Mouse (Mus musculus) testis, adult 2 months (tissue): ENCODE measurements at regions not wholly inside any gene's neighbourhood (a gene's known extent, or its start where the extent isn't known, plus 50 kb on each side); places are given as distances from the start of the nearest gene placed in this dataset.
A peak's percentile ranks its signal among the peaks of the same experiment; 100 is the strongest.

Experiments
- H3K27ac ChIP-seq: fragments of 200-500 bp; 2 replicates; pipeline ENCODE4 v1.5.1; 2012; ENCODE audit warnings: low read depth, low read length; ENCODE audit not compliant: control insufficient read depth, insufficient read depth
- H3K27me3 ChIP-seq: fragments of 200-500 bp; 2 replicates; pipeline ENCODE4 v1.6.1; 2012; ENCODE audit warnings: mild to moderate bottlenecking, low read length, moderate library complexity; ENCODE audit not compliant: control insufficient read depth, insufficient read depth
- H3K36me3 ChIP-seq: fragments of 200-500 bp; 2 replicates; pipeline ENCODE4 v1.6.1; 2012; ENCODE audit warnings: mild to moderate bottlenecking, low read length; ENCODE audit not compliant: control insufficient read depth, insufficient read depth
- H3K4me1 ChIP-seq: fragments of 200-500 bp; 2 replicates; pipeline ENCODE4 v1.6.1; 2012; ENCODE audit warnings: low read length; ENCODE audit not compliant: control insufficient read depth, insufficient read depth
- H3K4me3 ChIP-seq: fragments of 200-500 bp; 2 replicates; pipeline ENCODE4 v1.5.1; 2012; ENCODE audit warnings: low read depth, mild to moderate bottlenecking, low read length, moderate library complexity, mixed read lengths; ENCODE audit not compliant: control insufficient read depth
- CTCF ChIP-seq: fragments of 200-500 bp; IDR thresholded peaks from 2 replicates; pipeline ENCODE4 v1.5.1; 2012; ENCODE audit warnings: low read depth, mild to moderate bottlenecking, inconsistent platforms, low read length, moderate library complexity; ENCODE audit not compliant: control insufficient read depth, insufficient read depth, insufficient replicate concordance
- POLR2A ChIP-seq: fragments of 200-500 bp; IDR thresholded peaks from 2 replicates; pipeline ENCODE4 v1.6.1; 2012; ENCODE audit warnings: low read depth, mild to moderate bottlenecking, inconsistent platforms, low read length, moderate library complexity; ENCODE audit not compliant: control insufficient read depth

DNA sequence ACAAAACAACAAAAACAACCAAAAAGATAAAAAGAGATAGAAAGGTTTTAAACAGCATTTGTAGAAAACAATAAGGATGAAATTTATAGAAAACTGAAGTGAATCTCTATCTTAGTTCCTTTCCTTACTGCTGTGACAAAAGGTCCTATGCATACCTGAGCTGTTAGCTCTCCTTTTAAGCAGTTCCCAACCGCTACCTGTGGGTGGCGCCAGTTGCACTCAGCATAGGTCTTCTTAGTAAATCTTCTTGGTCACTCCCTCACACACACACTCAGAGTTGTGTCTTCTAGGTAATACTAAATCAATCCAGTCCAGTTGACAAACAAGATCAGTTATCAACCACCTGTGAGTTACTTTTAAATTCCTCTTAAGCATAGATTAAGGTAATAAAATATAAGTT, 355.5 kb upstream of the Prkcq start:
- Histone ChIP-seq H3K4me3 (no peak overlapping the region), H3K27me3 (no peaks in the 10 kb centered on the region), H3K4me1 (no peaks in the 10 kb centered on the region), H3K36me3 (no peaks in the 10 kb centered on the region), H3K27ac (no peak overlapping the region)
- TF ChIP-seq CTCF (peak; percentile 40; the same call in 1 of the 2 replicates), POLR2A (no peak)

DNA sequence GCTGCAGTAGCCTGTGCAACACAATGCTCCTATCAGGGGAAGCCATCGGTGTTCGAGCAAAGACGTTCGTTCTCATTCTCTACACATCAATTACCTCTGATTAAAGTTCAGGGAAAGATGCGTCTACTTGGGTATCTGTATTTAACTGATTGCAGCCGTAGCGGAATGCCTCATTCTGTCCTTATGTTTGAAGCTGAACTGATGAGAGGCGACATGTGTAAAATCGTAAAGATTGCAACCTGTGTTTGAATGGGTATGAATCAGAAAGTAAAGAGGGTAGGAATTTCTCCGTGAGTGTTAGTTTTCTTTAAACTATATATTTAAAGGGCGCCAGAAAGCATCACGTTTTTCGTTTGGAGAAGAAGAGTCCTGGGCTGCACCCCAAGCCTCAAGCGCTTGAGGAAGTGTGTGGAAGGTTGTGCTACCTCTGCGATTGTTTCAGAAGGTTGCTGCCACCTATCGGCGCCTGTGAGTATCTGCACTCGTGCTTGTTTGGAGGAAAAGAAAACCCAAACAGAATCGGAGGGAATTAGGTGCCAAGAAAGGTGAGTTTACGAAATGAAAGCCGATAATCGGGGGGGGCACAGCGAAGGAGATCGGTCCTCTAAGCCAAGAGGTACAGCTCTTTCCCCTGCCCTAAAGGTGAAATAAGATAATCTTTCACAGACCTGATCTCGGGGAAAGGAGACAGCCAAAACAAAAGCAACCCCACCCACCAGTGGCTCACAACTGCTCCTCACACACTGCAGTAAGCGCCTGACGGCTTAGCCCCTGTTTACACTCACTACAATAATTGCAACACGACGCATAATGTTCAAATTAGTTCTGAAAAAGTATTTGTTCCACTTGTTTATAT, 346.4 kb upstream of the Prkcq start:
- Histone ChIP-seq H3K4me1 (no peaks in the 10 kb centered on the region), H3K27me3 (no peaks in the 10 kb centered on the region), H3K4me3 (peak overlapping the region; percentile 67), H3K36me3 (no peaks in the 10 kb centered on the region), H3K27ac (no peak overlapping the region)
- TF ChIP-seq POLR2A: no peak
- peak; percentile 69; the same call in 1 of the 2 replicates for TF ChIP-seq CTCF

DNA sequence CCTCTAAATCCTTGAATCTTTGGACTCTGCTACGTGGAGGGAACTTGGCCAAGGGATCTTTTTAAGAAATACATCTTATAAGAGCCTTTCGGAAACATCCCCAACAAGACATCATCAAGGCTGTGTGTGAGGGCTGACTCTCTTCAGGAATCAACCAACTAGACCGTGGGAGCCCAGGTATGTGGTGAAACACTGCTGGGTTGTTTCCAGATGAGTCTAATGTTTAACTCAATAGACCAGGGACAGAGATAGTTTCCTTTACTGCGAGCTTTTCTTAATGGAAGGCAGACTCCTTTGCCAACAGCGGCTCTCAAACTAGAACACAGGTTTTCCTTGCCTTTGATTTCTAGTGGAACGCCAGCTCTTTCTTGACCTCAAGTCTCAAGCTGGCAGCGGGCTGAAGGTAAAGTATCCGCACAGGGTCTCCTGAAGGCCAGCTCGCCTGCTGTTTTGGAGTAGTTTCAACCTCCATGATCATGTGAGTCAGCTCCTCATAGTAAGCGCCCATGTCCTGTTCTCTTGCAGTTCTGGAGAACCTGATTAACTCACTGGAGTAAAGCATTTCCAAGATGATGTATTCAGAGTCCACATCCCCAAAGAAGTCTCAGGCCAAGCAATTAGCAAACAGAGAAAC, 345.7 kb upstream of the Prkcq start:
- no peaks in the 10 kb centered on the region for H3K36me3 ChIP-seq
- no peak overlapping the region for H3K27ac ChIP-seq
- TF ChIP-seq POLR2A: no peak
- no peak for TF ChIP-seq CTCF
- no peak overlapping the region for H3K4me3 ChIP-seq
- H3K4me1 ChIP-seq: no peaks in the 10 kb centered on the region
- no peaks in the 10 kb centered on the region for H3K27me3 ChIP-seq

DNA sequence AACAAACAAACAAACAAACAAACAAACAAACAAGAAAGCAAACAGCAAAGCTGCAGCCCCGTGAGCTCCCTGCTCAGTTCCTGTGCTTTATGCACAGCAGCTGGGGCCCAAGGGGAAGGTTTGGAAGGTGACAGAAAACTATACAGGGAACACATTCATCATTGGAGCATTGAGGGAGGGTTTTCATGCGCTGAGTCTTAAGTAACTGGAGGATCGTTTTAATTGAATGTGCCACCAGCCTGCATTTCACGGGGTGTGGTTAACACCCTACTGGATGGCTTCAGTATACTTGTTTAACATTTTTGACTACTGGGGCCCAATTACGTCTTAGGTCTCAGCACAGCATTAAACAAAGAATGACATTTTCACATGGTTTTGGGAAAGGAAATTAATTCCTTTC, 331.9 kb upstream of the Prkcq start:
- Histone ChIP-seq H3K27ac (no peak overlapping the region), H3K27me3 (no peaks in the 10 kb centered on the region), H3K36me3 (no peaks in the 10 kb centered on the region), H3K4me1 (no peaks in the 10 kb centered on the region), H3K4me3 (no peak overlapping the region)
- TF ChIP-seq CTCF (no peak), POLR2A (no peak)

DNA sequence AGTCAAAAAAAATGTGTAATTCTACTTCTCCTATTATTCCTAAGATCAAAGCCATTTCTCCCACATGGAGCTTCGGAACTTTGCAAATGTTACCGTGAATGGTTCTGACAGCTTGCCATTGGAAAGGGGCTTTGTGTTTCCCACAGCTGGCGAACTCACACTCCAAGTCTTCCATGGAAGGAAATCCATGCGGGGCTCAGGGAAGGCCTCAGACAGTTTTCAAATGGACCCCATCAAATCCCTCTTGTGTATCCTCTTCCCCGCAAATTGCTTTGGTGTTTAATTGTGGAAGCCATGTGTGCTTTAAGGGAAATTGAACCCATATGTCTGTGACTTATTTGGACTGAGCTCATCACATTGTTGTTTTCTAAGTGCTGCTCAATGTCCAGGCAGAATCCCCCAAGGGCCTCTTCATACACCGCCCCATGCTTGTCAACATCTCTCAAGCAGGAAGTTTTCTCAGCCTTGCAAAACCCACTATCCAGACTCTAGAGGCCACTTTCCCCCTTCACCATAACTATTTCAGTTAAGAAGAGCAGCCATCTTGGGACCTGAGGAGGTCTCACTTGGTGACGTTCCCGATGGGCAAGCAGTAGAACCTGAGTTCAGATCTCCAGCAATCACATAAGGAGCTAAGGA, 310.1 kb upstream of the Prkcq start:
- TF ChIP-seq POLR2A (no peak), CTCF (no peak)
- Histone ChIP-seq H3K36me3 (no peaks in the 10 kb centered on the region), H3K27ac (no peak overlapping the region), H3K27me3 (no peaks in the 10 kb centered on the region), H3K4me3 (no peak overlapping the region), H3K4me1 (no peaks in the 10 kb centered on the region)

DNA sequence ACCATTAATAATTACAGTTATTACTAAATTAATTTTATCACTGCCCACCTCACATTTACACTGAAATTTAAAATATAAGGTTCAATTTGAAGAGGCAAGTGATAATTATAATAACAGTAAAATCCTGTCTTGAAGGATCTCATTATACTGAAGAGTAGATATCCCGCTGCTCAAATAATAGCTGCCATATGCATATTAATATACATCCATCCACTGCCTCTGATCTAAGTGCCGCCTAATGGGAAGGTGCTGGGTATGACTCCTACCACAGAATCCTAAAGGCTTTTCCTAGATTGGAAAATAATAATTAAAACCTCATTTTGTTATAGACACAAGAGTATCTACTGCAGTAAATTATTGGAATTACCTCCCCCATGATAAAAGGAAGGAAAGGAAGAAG, 307.5 kb upstream of the Prkcq start:
- TF ChIP-seq POLR2A: no peak
- TF ChIP-seq CTCF: no peak
- H3K4me3 ChIP-seq: no peak overlapping the region
- no peaks in the 10 kb centered on the region for H3K4me1 ChIP-seq
- H3K27me3 ChIP-seq: no peaks in the 10 kb centered on the region
- no peaks in the 10 kb centered on the region for H3K36me3 ChIP-seq
- no peak overlapping the region for H3K27ac ChIP-seq

DNA sequence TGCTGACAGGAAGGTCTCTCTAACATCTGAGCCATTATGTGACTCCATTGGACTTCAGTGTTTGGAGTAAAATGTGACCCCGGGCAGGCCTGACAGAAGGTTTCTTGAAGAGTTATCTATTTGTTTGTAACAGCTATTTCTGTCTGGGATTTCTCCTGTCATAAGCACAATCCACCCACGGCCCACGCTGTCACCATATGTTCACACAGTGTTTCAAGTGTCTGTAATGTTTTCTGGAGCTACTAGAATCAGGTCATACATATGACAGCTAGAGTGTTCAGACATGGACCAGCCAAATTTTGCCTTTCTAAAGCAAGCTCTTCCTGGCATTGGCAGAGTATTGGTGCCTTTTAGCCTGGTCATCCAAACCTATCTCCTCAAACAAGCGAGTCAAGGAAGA, 297.6 kb upstream of the Prkcq start:
- TF ChIP-seq CTCF (no peak), POLR2A (no peak)
- H3K27ac ChIP-seq: no peak overlapping the region
- H3K36me3 ChIP-seq: no peaks in the 10 kb centered on the region
- no peaks in the 10 kb centered on the region for H3K4me1 ChIP-seq
- H3K27me3 ChIP-seq: no peaks in the 10 kb centered on the region
- no peak overlapping the region for H3K4me3 ChIP-seq
